Mouse (Mus musculus): ENCODE measurements at regions not wholly inside any gene's neighbourhood (a gene's known extent, or its start where the extent isn't known, plus 50 kb on each side); places are given as distances from the start of the nearest gene placed in this dataset.

DNA sequence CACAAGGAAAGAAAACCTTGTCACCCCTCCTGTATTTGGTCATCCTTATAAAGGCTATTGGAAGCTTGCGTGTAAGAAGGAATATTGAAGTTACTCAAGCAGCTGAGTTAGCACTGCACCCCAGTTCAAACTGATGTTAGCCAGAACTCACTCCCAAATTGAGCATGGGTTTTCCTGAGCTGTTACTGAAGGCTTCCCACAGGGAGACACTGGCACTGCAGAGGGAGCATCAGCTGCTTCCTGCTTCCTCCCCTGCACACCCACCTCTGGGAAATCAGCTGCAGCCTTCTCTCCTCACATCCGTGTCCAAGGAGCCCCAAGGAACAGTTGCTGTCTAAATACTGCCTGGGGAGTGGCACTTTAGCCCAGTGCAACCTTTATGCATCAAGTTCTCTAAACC is 163.2 kb upstream of the 1700066M21Rik start:
- no peak overlapping the region for H3K27ac ChIP-seq (ENCODE audit: insufficient read depth, low read length)
- H3K27me3 ChIP-seq (ENCODE audit: control insufficient read depth, insufficient read depth, low read length), result no peaks in the 10 kb centered on the region
- TF ChIP-seq CTCF (IDR thresholded peaks at IDR 0.05; ENCODE audit: extremely low read depth, insufficient read depth, insufficient read length, insufficient replicate concordance) (no peak), POLR2A (IDR thresholded peaks at IDR 0.05; ENCODE audit: low read depth, low read length) (no peak)
- 64% methylated on average over 2 of the region's 2 CpGs for WGBS
- H3K36me3 ChIP-seq (ENCODE audit: control insufficient read depth, insufficient read depth, low read length), result no peaks in the 10 kb centered on the region
- DNase-seq (ENCODE audit: low read depth in 1 of 2, low spot score in 2 of 2), result no peak
- no peaks in the 10 kb centered on the region for H3K4me1 ChIP-seq (ENCODE audit: control insufficient read depth, insufficient read depth, insufficient read length)
- no peak overlapping the region for H3K4me3 ChIP-seq (ENCODE audit: extremely low read depth, insufficient read depth, insufficient read length)

DNA sequence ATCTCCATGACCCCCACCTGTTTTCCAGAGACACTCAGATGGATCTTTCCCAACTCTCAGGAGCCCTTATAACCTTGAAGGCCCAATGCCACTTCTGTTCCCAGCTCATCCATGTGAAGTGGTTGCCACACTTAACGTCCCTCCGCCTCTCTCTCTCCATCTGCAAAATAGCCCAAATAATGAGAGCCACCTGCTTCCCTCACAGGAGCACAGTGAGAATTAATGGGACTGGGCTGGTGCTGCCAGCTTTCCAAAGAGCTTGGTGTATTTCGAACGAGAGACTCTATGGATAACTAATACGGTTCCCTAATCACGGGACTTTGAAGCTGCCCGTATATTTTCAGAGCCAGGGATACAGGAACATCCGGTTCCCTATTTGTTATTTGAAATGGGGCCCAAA is 159.8 kb upstream of the 1700066M21Rik start:
- WGBS, result 91% methylated on average over 8 of the region's 8 CpGs
- no peaks in the 10 kb centered on the region for H3K27me3 ChIP-seq (ENCODE audit: control insufficient read depth, insufficient read depth, low read length)
- no peaks in the 10 kb centered on the region for H3K36me3 ChIP-seq (ENCODE audit: control insufficient read depth, insufficient read depth, low read length)
- no peak overlapping the region for H3K27ac ChIP-seq (ENCODE audit: insufficient read depth, low read length)
- H3K4me3 ChIP-seq (ENCODE audit: extremely low read depth, insufficient read depth, insufficient read length), result no peak overlapping the region
- no peaks in the 10 kb centered on the region for H3K4me1 ChIP-seq (ENCODE audit: control insufficient read depth, insufficient read depth, insufficient read length)
- DNase-seq (ENCODE audit: low read depth in 1 of 2, low spot score in 2 of 2), result no peak
- no peak for TF ChIP-seq POLR2A (IDR thresholded peaks at IDR 0.05; ENCODE audit: low read depth, low read length)
- no peak for TF ChIP-seq CTCF (IDR thresholded peaks at IDR 0.05; ENCODE audit: extremely low read depth, insufficient read depth, insufficient read length, insufficient replicate concordance)

DNA sequence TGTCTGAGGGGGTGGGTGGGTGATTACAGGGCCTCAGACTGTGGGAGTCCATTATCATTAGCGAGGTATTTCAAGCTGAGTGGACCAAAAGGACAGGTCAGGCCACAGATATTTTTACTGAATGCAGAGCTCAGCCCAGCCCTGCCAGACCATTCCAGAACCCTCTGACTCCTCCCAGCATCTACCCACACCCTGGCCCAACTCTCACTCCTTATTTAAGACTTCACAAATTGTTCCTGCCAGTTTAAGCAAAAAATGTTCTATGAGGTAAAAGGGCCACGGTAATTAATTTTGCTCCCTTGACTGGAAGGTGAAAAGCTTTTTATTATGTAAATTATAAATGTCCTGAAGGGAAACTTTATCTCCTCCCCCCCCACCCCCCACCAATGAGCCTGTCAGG is 159.3 kb upstream of the 1700066M21Rik start:
- TF ChIP-seq POLR2A (IDR thresholded peaks at IDR 0.05; ENCODE audit: low read depth, low read length), result no peak
- TF ChIP-seq CTCF (IDR thresholded peaks at IDR 0.05; ENCODE audit: extremely low read depth, insufficient read depth, insufficient read length, insufficient replicate concordance), result no peak
- Histone ChIP-seq H3K4me3 (ENCODE audit: extremely low read depth, insufficient read depth, insufficient read length) (no peak overlapping the region), H3K27ac (ENCODE audit: insufficient read depth, low read length) (no peak overlapping the region), H3K4me1 (ENCODE audit: control insufficient read depth, insufficient read depth, insufficient read length) (no peaks in the 10 kb centered on the region), H3K27me3 (ENCODE audit: control insufficient read depth, insufficient read depth, low read length) (no peaks in the 10 kb centered on the region), H3K36me3 (ENCODE audit: control insufficient read depth, insufficient read depth, low read length) (no peaks in the 10 kb centered on the region)
- DNase-seq (ENCODE audit: low read depth in 1 of 2, low spot score in 2 of 2), result no peak
- 89% methylated on average over 2 of the region's 2 CpGs for WGBS

DNA sequence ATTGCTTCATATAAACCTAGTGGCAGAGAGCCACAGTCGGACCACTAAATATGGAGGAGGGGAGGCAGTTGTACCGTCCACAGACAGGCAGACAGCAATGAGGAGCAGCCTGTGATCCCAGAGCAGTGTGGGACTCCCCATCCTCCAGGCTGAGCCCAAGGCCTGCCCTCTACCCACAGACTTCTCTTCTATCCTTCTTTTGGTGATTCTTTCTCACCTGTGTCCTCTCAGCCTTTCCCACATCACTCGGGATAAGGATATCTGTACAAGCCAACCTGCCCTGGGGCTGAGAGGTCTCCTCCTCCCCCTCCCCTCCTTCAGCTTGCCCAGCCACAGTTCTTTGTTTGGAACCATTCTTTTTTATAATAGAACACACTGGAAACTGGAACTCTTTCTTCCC is 158.8 kb upstream of the 1700066M21Rik start:
- H3K27ac ChIP-seq (ENCODE audit: insufficient read depth, low read length), result no peak overlapping the region
- H3K36me3 ChIP-seq (ENCODE audit: control insufficient read depth, insufficient read depth, low read length), result no peaks in the 10 kb centered on the region
- DNase-seq (ENCODE audit: low read depth in 1 of 2, low spot score in 2 of 2), result no peak
- H3K27me3 ChIP-seq (ENCODE audit: control insufficient read depth, insufficient read depth, low read length), result no peaks in the 10 kb centered on the region
- no peak overlapping the region for H3K4me3 ChIP-seq (ENCODE audit: extremely low read depth, insufficient read depth, insufficient read length)
- 87% methylated on average over 3 of the region's 3 CpGs for WGBS
- no peaks in the 10 kb centered on the region for H3K4me1 ChIP-seq (ENCODE audit: control insufficient read depth, insufficient read depth, insufficient read length)
- TF ChIP-seq CTCF (IDR thresholded peaks at IDR 0.05; ENCODE audit: extremely low read depth, insufficient read depth, insufficient read length, insufficient replicate concordance), result no peak
- TF ChIP-seq POLR2A (IDR thresholded peaks at IDR 0.05; ENCODE audit: low read depth, low read length), result no peak

- Histone ChIP-seq H3K36me3 (ENCODE audit: control insufficient read depth, insufficient read depth, low read length) (no peaks in the 10 kb centered on the region), H3K27me3 (ENCODE audit: control insufficient read depth, insufficient read depth, low read length) (no peaks in the 10 kb centered on the region), H3K4me1 (ENCODE audit: control insufficient read depth, insufficient read depth, insufficient read length) (no peaks in the 10 kb centered on the region), H3K27ac (ENCODE audit: insufficient read depth, low read length) (no peak overlapping the region), H3K4me3 (ENCODE audit: extremely low read depth, insufficient read depth, insufficient read length) (no peak overlapping the region)
- TF ChIP-seq POLR2A (IDR thresholded peaks at IDR 0.05; ENCODE audit: low read depth, low read length) (no peak), CTCF (IDR thresholded peaks at IDR 0.05; ENCODE audit: extremely low read depth, insufficient read depth, insufficient read length, insufficient replicate concordance) (no peak)
- no peak for DNase-seq (ENCODE audit: low read depth in 1 of 2, low spot score in 2 of 2)
- 77% methylated on average over 10 of the region's 10 CpGs for WGBS
Observed at GRCm38 (mm10) chr1:57224425-57225104, 152.9 kb upstream of the 1700066M21Rik start.

GRCm38 (mm10) chr1:57243607-57244408 is 133.6 kb upstream of the 1700066M21Rik start:
- H3K27ac ChIP-seq (ENCODE audit: insufficient read depth, low read length), result no peak overlapping the region
- TF ChIP-seq POLR2A (IDR thresholded peaks at IDR 0.05; ENCODE audit: low read depth, low read length), result no peak
- TF ChIP-seq CTCF (IDR thresholded peaks at IDR 0.05; ENCODE audit: extremely low read depth, insufficient read depth, insufficient read length, insufficient replicate concordance), result no peak
- DNase-seq (ENCODE audit: low read depth in 1 of 2, low spot score in 2 of 2), result no peak
- no peak overlapping the region for H3K4me3 ChIP-seq (ENCODE audit: extremely low read depth, insufficient read depth, insufficient read length)
- no peaks in the 10 kb centered on the region for H3K4me1 ChIP-seq (ENCODE audit: control insufficient read depth, insufficient read depth, insufficient read length)
- no peaks in the 10 kb centered on the region for H3K27me3 ChIP-seq (ENCODE audit: control insufficient read depth, insufficient read depth, low read length)
- H3K36me3 ChIP-seq (ENCODE audit: control insufficient read depth, insufficient read depth, low read length), result no peaks in the 10 kb centered on the region
- WGBS, result 90% methylated on average over 6 of the region's 6 CpGs

DNA sequence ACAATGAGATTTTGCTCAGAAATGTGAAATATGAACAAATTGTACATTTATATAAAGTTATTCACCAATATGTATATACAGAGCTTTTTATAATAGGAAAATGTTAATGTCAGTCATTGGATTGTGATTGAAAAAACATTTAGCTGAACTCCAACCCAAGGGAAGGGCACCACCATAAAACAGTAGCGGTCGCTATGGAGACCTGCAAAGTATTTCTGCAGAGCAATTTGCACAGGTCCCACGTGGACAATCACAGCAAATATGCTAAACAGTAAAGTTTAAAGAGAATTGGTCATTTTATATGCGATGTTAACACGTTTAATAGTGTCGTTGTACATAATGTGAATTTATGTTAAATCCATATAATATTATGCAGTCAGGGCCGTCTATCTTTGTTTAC is 117.8 kb upstream of the 1700066M21Rik start:
- 82% methylated on average over 7 of the region's 7 CpGs for WGBS
- Histone ChIP-seq H3K27me3 (ENCODE audit: control insufficient read depth, insufficient read depth, low read length) (no peaks in the 10 kb centered on the region), H3K36me3 (ENCODE audit: control insufficient read depth, insufficient read depth, low read length) (no peaks in the 10 kb centered on the region), H3K4me3 (ENCODE audit: extremely low read depth, insufficient read depth, insufficient read length) (no peak overlapping the region), H3K4me1 (ENCODE audit: control insufficient read depth, insufficient read depth, insufficient read length) (no peaks in the 10 kb centered on the region), H3K27ac (ENCODE audit: insufficient read depth, low read length) (no peak overlapping the region)
- no peak for DNase-seq (ENCODE audit: low read depth in 1 of 2, low spot score in 2 of 2)
- TF ChIP-seq CTCF (IDR thresholded peaks at IDR 0.05; ENCODE audit: extremely low read depth, insufficient read depth, insufficient read length, insufficient replicate concordance) (no peak), POLR2A (IDR thresholded peaks at IDR 0.05; ENCODE audit: low read depth, low read length) (no peak)

Data from spleen, adult 2 months (tissue).